25 mouse cellular contexts compared by ENCODE assay signal in the genomic region with DNA sequence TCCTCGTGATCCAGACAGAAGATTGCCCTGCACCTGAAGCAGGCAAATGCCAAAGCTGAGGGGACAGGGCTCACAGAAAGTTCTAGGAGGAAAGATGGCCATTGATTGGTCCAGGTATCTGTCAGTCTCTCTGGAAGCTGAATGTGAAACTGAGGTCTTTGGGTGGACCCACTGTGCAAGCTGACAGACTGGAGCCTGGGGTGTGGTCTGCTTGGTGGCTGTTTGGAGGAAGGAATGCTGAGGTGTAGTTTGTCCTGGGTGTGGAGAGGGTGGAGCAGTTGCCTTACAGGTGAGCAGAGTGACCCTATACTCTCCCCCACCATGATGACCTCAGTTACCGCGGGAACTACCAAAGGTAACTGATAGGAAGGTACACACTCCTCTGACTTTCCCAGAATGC. TPM values are rescaled to one million over a fixed set of nuclear protein-coding genes. Genes with fewer than 3 reads are reported as not detected.
DNase-seq lines count a peak whose midpoint lies in the region; ATAC-seq and TF ChIP-seq lines count a peak whose summit lies in the region.
"Had no signal": no experiment of that assay in that cellular context is flagged by ENCODE, and none has a peak within 500 bp of the region (broad histone marks: within the 10 kb centered on the region; RNA-seq: fewer than 3 reads in every experiment).

No protein-coding gene starts in this region.

- no peak overlapping the region for H3K4me2 ChIP-seq in liver, embryonic 13.5 days
- peak overlapping the region; percentile 24 for H3K4me2 ChIP-seq in intestine, postnatal 0 days (replicated peaks; ENCODE audit: low read depth)
- no peak overlapping the region for H3K4me2 ChIP-seq in stomach, embryonic 16.5 days (ENCODE audit: low read depth, low read length)
- H3K4me2 ChIP-seq in hindbrain, embryonic 12.5 days (replicated peaks), result no peak overlapping the region
- H3K4me2 ChIP-seq: forebrain, embryonic 15.5 days; hindbrain, embryonic 13.5 days had no signal

- no peak overlapping the region for H3K9ac ChIP-seq in liver, embryonic 13.5 days
- H3K9ac ChIP-seq in MEL (ENCODE audit: control insufficient read depth, low read depth, low read length, poor library complexity, severe bottlenecking), result no peak overlapping the region
- no peak overlapping the region for H3K9ac ChIP-seq in intestine, postnatal 0 days (ENCODE audit: low read depth, low read length)
- H3K9ac ChIP-seq in stomach, embryonic 16.5 days (ENCODE audit: low read length), result no peak overlapping the region
- no peak overlapping the region for H3K9ac ChIP-seq in hindbrain, embryonic 12.5 days
- H3K9ac ChIP-seq: forebrain, embryonic 15.5 days; hindbrain, embryonic 13.5 days had no signal

- peaks cover 22% of the 10 kb centered on the region for H3K4me1 ChIP-seq in liver, embryonic 13.5 days (replicated peaks)
- peaks cover 6 to 8% of the 10 kb centered on the region in 2 experiments; a peak in 3 of 4 replicates for H3K4me1 ChIP-seq in MEL (ENCODE audit: control insufficient read depth in 1 of 2, insufficient read depth in 2 of 2, low read length in 2 of 2)
- H3K4me1 ChIP-seq in intestine, postnatal 0 days (replicated peaks; ENCODE audit: control insufficient read depth, insufficient read depth, low read length), result no peaks in the 10 kb centered on the region
- no peaks in the 10 kb centered on the region for H3K4me1 ChIP-seq in stomach, embryonic 16.5 days (ENCODE audit: control insufficient read depth, insufficient read depth, low read length)
- H3K4me1 ChIP-seq in hindbrain, embryonic 12.5 days, result no peaks in the 10 kb centered on the region
- H3K4me1 ChIP-seq: embryonic facial prominence, embryonic 10.5 days; forebrain, embryonic 15.5 days; hindbrain, embryonic 13.5 days had no signal

- no peak for DNase-seq in liver, embryonic 13.5 days
- no peak for DNase-seq in liver
- DNase-seq in MEL (ENCODE audit: low read depth, low spot score), result peak; percentile 30
- no peak for DNase-seq in frontal cortex, postnatal 10 days (ENCODE audit: low spot score in 2 of 2)
- DNase-seq in kidney, postnatal 4 days, result no peak
- DNase-seq: adrenal gland, postnatal 25 days; cerebellum, adult 9-10 months; gastrocnemius, postnatal 14 days; heart, adult 2 months; kidney, adult 9 months; kidney, postnatal 14 days; lung, postnatal 14 days; thymus, postnatal 36 days had no signal

- no peaks in the 10 kb centered on the region for H3K36me3 ChIP-seq in liver, embryonic 13.5 days
- no peaks in the 10 kb centered on the region for H3K36me3 ChIP-seq in MEL (ENCODE audit: control insufficient read depth in 1 of 2, insufficient read depth in 2 of 2, low read length in 2 of 2)
- H3K36me3 ChIP-seq in intestine, postnatal 0 days (ENCODE audit: control insufficient read depth, insufficient read depth), result no peaks in the 10 kb centered on the region
- H3K36me3 ChIP-seq in stomach, embryonic 16.5 days (ENCODE audit: control insufficient read depth, insufficient read depth, low read length), result no peaks in the 10 kb centered on the region
- H3K36me3 ChIP-seq in hindbrain, embryonic 12.5 days, result no peaks in the 10 kb centered on the region
- H3K36me3 ChIP-seq: embryonic facial prominence, embryonic 10.5 days; forebrain, embryonic 15.5 days; hindbrain, embryonic 13.5 days had no signal

- TF ChIP-seq POLR2A in MEL (IDR thresholded peaks at IDR 0.05; ENCODE audit: control insufficient read depth in 1 of 2, insufficient read depth in 1 of 2, low read depth in 1 of 2, low read length in 2 of 2, poor library complexity in 1 of 2), result no peak

- no peak overlapping the region for H3K4me3 ChIP-seq in liver, embryonic 13.5 days (replicated peaks)
- H3K4me3 ChIP-seq in MEL (ENCODE audit: control insufficient read depth in 1 of 2, insufficient read depth in 1 of 2, low read depth in 2 of 2, low read length in 2 of 2), result no peak overlapping the region
- H3K4me3 ChIP-seq in intestine, postnatal 0 days (ENCODE audit: low read depth, low read length), result no peak overlapping the region
- H3K4me3 ChIP-seq in stomach, embryonic 16.5 days (replicated peaks; ENCODE audit: low read length), result no peak overlapping the region
- H3K4me3 ChIP-seq in hindbrain, embryonic 12.5 days, result no peak overlapping the region
- H3K4me3 ChIP-seq: embryonic facial prominence, embryonic 10.5 days; forebrain, embryonic 15.5 days; heart, adult 2 months; hindbrain, embryonic 13.5 days had no signal

- no peak for TF ChIP-seq EP300 in MEL (IDR thresholded peaks at IDR 0.05; ENCODE audit: low read depth in 1 of 2, low read length in 2 of 2)

- TF ChIP-seq CTCF in MEL (IDR thresholded peaks at IDR 0.05 in 2 of 3, conservative IDR thresholded peaks at IDR 0.05 in 1 of 3; ENCODE audit: control insufficient read depth in 1 of 3, insufficient read depth in 1 of 3, low read depth in 2 of 3, low read length in 3 of 3, poor library complexity in 1 of 3, severe bottlenecking in 1 of 3), result no peak
- no peak for TF ChIP-seq CTCF in intestine, postnatal 0 days (IDR thresholded peaks at IDR 0.05; ENCODE audit: low read depth)

- peak; percentile 8; the same call in 1 of the 2 replicates for ATAC-seq in liver, embryonic 13.5 days (ENCODE audit: low read depth)
- peak; percentile 92 for ATAC-seq in intestine, postnatal 0 days
- ATAC-seq in stomach, embryonic 16.5 days (ENCODE audit: insufficient read depth, low FRiP score), result peak; percentile 92
- ATAC-seq in hindbrain, embryonic 12.5 days (ENCODE audit: low FRiP score), result no peak
- ATAC-seq: CD4-positive, CD25-positive, alpha-beta regulatory T cell, adult 4 months; forebrain, embryonic 15.5 days had no signal

- WGBS in liver, embryonic 13.5 days (ENCODE audit: insufficient replicate concordance), result 71% methylated on average over 3 of the region's 3 CpGs
- 39% methylated on average over 3 of the region's 3 CpGs for WGBS in intestine, postnatal 0 days
- 50% methylated on average over 3 of the region's 3 CpGs for WGBS in stomach, embryonic 16.5 days
- 82% methylated on average over 3 of the region's 3 CpGs for WGBS in hindbrain, embryonic 12.5 days

- no peaks in the 10 kb centered on the region for H3K79me2 ChIP-seq in MEL (ENCODE audit: control insufficient read depth, insufficient read depth, low read length, poor library complexity)

- TF ChIP-seq RAD21 in MEL (IDR thresholded peaks at IDR 0.05; ENCODE audit: low read depth, low read length), result no peak

- H3K27me3 ChIP-seq in liver, embryonic 13.5 days, result peaks cover 18% of the 10 kb centered on the region
- no peaks in the 10 kb centered on the region; a peak in 1 of 4 replicates for H3K27me3 ChIP-seq in MEL (ENCODE audit: control insufficient read depth in 1 of 2, insufficient read depth in 2 of 2, low read length in 2 of 2)
- no peaks in the 10 kb centered on the region for H3K27me3 ChIP-seq in intestine, postnatal 0 days (replicated peaks; ENCODE audit: control insufficient read depth, insufficient read depth, low read length)
- no peaks in the 10 kb centered on the region for H3K27me3 ChIP-seq in stomach, embryonic 16.5 days (ENCODE audit: control insufficient read depth, insufficient read depth, low read length)
- peaks cover 1% of the 10 kb centered on the region; the same call in 1 of the 2 replicates for H3K27me3 ChIP-seq in hindbrain, embryonic 12.5 days
- H3K27me3 ChIP-seq: forebrain, embryonic 15.5 days; hindbrain, embryonic 13.5 days had no signal

- no peaks in the 10 kb centered on the region for H3K9me3 ChIP-seq in liver, embryonic 13.5 days (replicated peaks)
- H3K9me3 ChIP-seq in MEL (replicated peaks; ENCODE audit: insufficient read depth, low read length), result no peaks in the 10 kb centered on the region
- no peaks in the 10 kb centered on the region for H3K9me3 ChIP-seq in intestine, postnatal 0 days (ENCODE audit: control insufficient read depth)
- H3K9me3 ChIP-seq in stomach, embryonic 16.5 days (replicated peaks; ENCODE audit: control insufficient read depth, low read length), result 0 out of 2 replicates have a peak, but pooled peaks cover 4% of the 10 kb centered on the region
- no peaks in the 10 kb centered on the region for H3K9me3 ChIP-seq in hindbrain, embryonic 12.5 days (replicated peaks)
- H3K9me3 ChIP-seq: embryonic facial prominence, embryonic 10.5 days; forebrain, embryonic 15.5 days; hindbrain, embryonic 13.5 days had no signal

- no peak overlapping the region for H3K27ac ChIP-seq in liver, embryonic 13.5 days
- no peak overlapping the region for H3K27ac ChIP-seq in MEL (ENCODE audit: control insufficient read depth, low read depth, low read length)
- H3K27ac ChIP-seq in intestine, postnatal 0 days (ENCODE audit: low read depth, low read length), result no peak overlapping the region; the same call in 1 of the 2 replicates
- peak overlapping the region; percentile 46 for H3K27ac ChIP-seq in stomach, embryonic 16.5 days (ENCODE audit: low read length)
- no peak overlapping the region for H3K27ac ChIP-seq in hindbrain, embryonic 12.5 days
- H3K27ac ChIP-seq: embryonic facial prominence, embryonic 10.5 days; forebrain, embryonic 15.5 days; heart, adult 2 months; hindbrain, embryonic 13.5 days had no signal

TF ChIP-seq in MEL, 35 proteins besides CTCF, POLR2A, EP300 and RAD21:
- no peak for TF ChIP-seq RCOR1 (IDR thresholded peaks at IDR 0.05; ENCODE audit: low read depth, low read length)
- no peak for TF ChIP-seq CHD2 (IDR thresholded peaks at IDR 0.05; ENCODE audit: low read length)
TF ChIP-seq in MEL: peak in this region for 0.

RNA-seq across cellular contexts. Expression of a gene that starts 9.1 kb away (rescaled TPM):
- 14.6 and 17.7 TPM in 2 replicates for polyA plus RNA-seq in liver, embryonic 13.5 days (2015; fragmentation: Nextera tagmentation; extraction: Ambion mirVana)
- total RNA-seq in MEL (2012; rRNA removed), result 29.1 and 29.8 TPM in 2 replicates
- polyA plus RNA-seq in MEL (2012; ENCODE audit: insufficient read depth in 1 of 2, insufficient read length in 2 of 2, low read depth in 1 of 2, low replicate concordance in 2 of 2, missing spikeins in 1 of 2), result 100 to 1,000 TPM in 1 of 2 experiments, 10 to 100 TPM in 1; 38.9 to 465 TPM
- 52.5 and 57.4 TPM in 2 replicates for polyA plus RNA-seq in intestine, postnatal 0 days (2015; fragmentation: Nextera tagmentation; extraction: Ambion mirVana)
- 48.8 and 50.6 TPM in 2 replicates for polyA plus RNA-seq in stomach, embryonic 16.5 days (2015; fragmentation: Nextera tagmentation; extraction: Ambion mirVana)
- 67.5 and 73.1 TPM in 2 replicates for polyA plus RNA-seq in hindbrain, embryonic 12.5 days (2016; fragmentation: Nextera tagmentation; extraction: Ambion mirVana)

RNA-seq across cellular contexts. Expression of a gene that starts 18.9 kb away (rescaled TPM):
- not detected in 2 replicates for polyA plus RNA-seq in liver, embryonic 13.5 days (2015; fragmentation: Nextera tagmentation; extraction: Ambion mirVana)
- total RNA-seq in MEL (2012; rRNA removed), result not detected in 2 replicates
- not detected for polyA plus RNA-seq in MEL (2012; ENCODE audit: insufficient read depth in 1 of 2, insufficient read length in 2 of 2, low read depth in 1 of 2, low replicate concordance in 2 of 2, missing spikeins in 1 of 2)
- not detected in 2 replicates for polyA plus RNA-seq in intestine, postnatal 0 days (2015; fragmentation: Nextera tagmentation; extraction: Ambion mirVana)
- polyA plus RNA-seq in stomach, embryonic 16.5 days (2015; fragmentation: Nextera tagmentation; extraction: Ambion mirVana), result 0.06 and 0.09 TPM in 2 replicates
- 0.09 and 0.25 TPM in 2 replicates for polyA plus RNA-seq in hindbrain, embryonic 12.5 days (2016; fragmentation: Nextera tagmentation; extraction: Ambion mirVana)
- total RNA-seq: common myeloid progenitor, adult 5-6 weeks; gastrocnemius, postnatal 14 days; heart, postnatal 25 days had no signal
- polyA plus RNA-seq: heart, embryonic 14.5 days; liver, embryonic 16.5 days; neural tube, embryonic 14.5 days had no signal
